Mouse (Mus musculus) limb, embryonic 14.5 days (tissue): Measurements from ENCODE around the gene Filip1l. TPM values are rescaled to one million over a fixed set of nuclear protein-coding genes. Genes with fewer than 3 reads are reported as not detected.
A peak's percentile ranks its signal among the peaks of the same experiment; 100 is the strongest.

Experiments used
- ATAC-seq: fragments of 200-750 bp; cut with Nextera tagmentation; 2 replicates; pipeline ENCODE4 v1.8.0; 2017; ENCODE audit warnings: low read depth, moderate number of reproducible peaks, moderate TSS enrichment; ENCODE audit not compliant: low FRiP score
- DNase-seq: peaks from one replicate; pipeline ENCODE4 v3.0.0-alpha.2; 2015; ENCODE audit warnings: low spot score
- H3K27ac ChIP-seq: fragments of 300-500 bp; sonication (generic); replicated peaks from 2 replicates; pipeline ENCODE4 v1.5.1; 2014; ENCODE audit warnings: low read depth, mild to moderate bottlenecking, low read length, moderate library complexity, mixed read lengths
- H3K27me3 ChIP-seq: fragments of 300-500 bp; sonication (generic); 2 replicates; pipeline ENCODE4 v1.6.1; 2014; ENCODE audit warnings: low read length, mixed read lengths; ENCODE audit not compliant: control insufficient read depth, insufficient read depth
- H3K36me3 ChIP-seq: fragments of 300-500 bp; sonication (generic); 2 replicates; pipeline ENCODE4 v1.6.1; 2014; ENCODE audit warnings: mild to moderate bottlenecking, low read length, moderate library complexity, mixed read lengths; ENCODE audit not compliant: control insufficient read depth, insufficient read depth
- H3K4me1 ChIP-seq: fragments of 300-500 bp; sonication (generic); 2 replicates; pipeline ENCODE4 v1.6.1; 2014; ENCODE audit warnings: antibody characterized with exemption, low read length, mixed read lengths; ENCODE audit not compliant: control insufficient read depth, insufficient read depth
- H3K4me2 ChIP-seq: fragments of 300-500 bp; sonication (generic); replicated peaks from 2 replicates; pipeline ENCODE4 v1.6.1; 2014; ENCODE audit warnings: low read depth, mild to moderate bottlenecking, low read length, moderate library complexity; ENCODE audit not compliant: severe bottlenecking
- H3K4me3 ChIP-seq: fragments of 300-500 bp; sonication (generic); replicated peaks from 2 replicates; pipeline ENCODE4 v1.5.1; 2014; ENCODE audit warnings: low read length
- H3K9ac ChIP-seq: fragments of 300-500 bp; sonication (generic); 2 replicates; pipeline ENCODE4 v1.6.1; 2014; ENCODE audit warnings: mild to moderate bottlenecking, low read depth, low read length, moderate library complexity; ENCODE audit not compliant: severe bottlenecking
- H3K9me3 ChIP-seq: fragments of 300-500 bp; sonication (generic); 2 replicates; pipeline ENCODE4 v1.6.1; 2016; ENCODE audit warnings: low read length; ENCODE audit not compliant: control insufficient read depth
- POLR2A ChIP-seq: fragments of 200-500 bp; IDR thresholded peaks from 2 replicates; pipeline ENCODE4 v1.8.0; 2012; ENCODE audit warnings: inconsistent platforms, mild to moderate bottlenecking, moderate library complexity, borderline replicate concordance; ENCODE audit not compliant: insufficient read depth, insufficient read length; ENCODE audit errors: extremely low read depth
- WGBS: fragments of 180-500 bp; shearing (Covaris S2); extraction: QIAGEN DNeasy Blood & Tissue Kit; methylation state at CpG from one replicate; pipeline ENCODE4 v1.1.7; 2014; 5-methylcytosine and 5-hydroxymethylcytosine counted together
- polyA plus RNA-seq, 2 experiments: library from polyadenylated mRNA; depleted of rRNA in 1 of 2; stranded (reverse) in 1 of 2; unstranded in 1 of 2; fragments of >200 nt; fragmentation: Nextera tagmentation in 1 of 2; extraction: Ambion mirVana in 1 of 2; gene quantifications; 2 replicates each; pipeline versions ENCODE4 v1.2.1 to v1.2.3; 2012 to 2014

Gene Filip1l
- polyA plus RNA-seq, 2 experiments = 30.3 to 43.9 TPM

GRCm38 (mm10) chr16:57339765-57340612 is 12.9 kb upstream of the Filip1l start:
- H3K27me3 ChIP-seq = no peaks in the 10 kb centered on the region
- 69% methylated on average over 8 of the region's 8 CpGs for WGBS
- no peak overlapping the region for H3K4me3 ChIP-seq
- peak overlapping the region; percentile 72; the same call in 1 of the 2 replicates for H3K27ac ChIP-seq
- no peak for ATAC-seq
- H3K36me3 ChIP-seq = no peaks in the 10 kb centered on the region
- no peak overlapping the region for H3K9ac ChIP-seq
- H3K4me1 ChIP-seq = peaks cover 48% of the 10 kb centered on the region
- no peaks in the 10 kb centered on the region for H3K9me3 ChIP-seq
- DNase-seq = no peak
- H3K4me2 ChIP-seq = 0 out of 2 replicates have a peak overlapping the region, but pooled peaks have one; percentile 17
- TF ChIP-seq POLR2A = no peak

GRCm38 (mm10) chr16:57340613-57340898 is 12.3 kb upstream of the Filip1l start:
- TF ChIP-seq POLR2A = no peak
- ATAC-seq = no peak

GRCm38 (mm10) chr16:57346258-57346657 is 6.6 kb upstream of the Filip1l start:
- no peak overlapping the region for H3K4me2 ChIP-seq
- no peaks in the 10 kb centered on the region for H3K36me3 ChIP-seq
- no peak for TF ChIP-seq POLR2A
- no peak overlapping the region for H3K27ac ChIP-seq
- 89% methylated on average over 3 of the region's 3 CpGs for WGBS
- H3K9ac ChIP-seq = no peak overlapping the region
- ATAC-seq (no peak), DNase-seq (no peak)
- no peaks in the 10 kb centered on the region for H3K27me3 ChIP-seq
- no peaks in the 10 kb centered on the region for H3K4me1 ChIP-seq
- H3K4me3 ChIP-seq = no peak overlapping the region
- H3K9me3 ChIP-seq = no peaks in the 10 kb centered on the region

More at GRCm38 (mm10) chr16:57340613-57340898, 12.3 kb upstream of the Filip1l start:
- Histone ChIP-seq H3K27me3 (no peaks in the 10 kb centered on the region), H3K4me2 (0 out of 2 replicates have a peak overlapping the region, but pooled peaks have one; percentile 17), H3K4me1 (peaks cover 48% of the 10 kb centered on the region), H3K9ac (no peak overlapping the region), H3K27ac (peak overlapping the region; percentile 72; the same call in 1 of the 2 replicates), H3K36me3 (no peaks in the 10 kb centered on the region), H3K9me3 (no peaks in the 10 kb centered on the region), H3K4me3 (no peak overlapping the region)
- 31% methylated on average over 5 of the region's 5 CpGs for WGBS
- DNase-seq = peak; percentile 79

DNA sequence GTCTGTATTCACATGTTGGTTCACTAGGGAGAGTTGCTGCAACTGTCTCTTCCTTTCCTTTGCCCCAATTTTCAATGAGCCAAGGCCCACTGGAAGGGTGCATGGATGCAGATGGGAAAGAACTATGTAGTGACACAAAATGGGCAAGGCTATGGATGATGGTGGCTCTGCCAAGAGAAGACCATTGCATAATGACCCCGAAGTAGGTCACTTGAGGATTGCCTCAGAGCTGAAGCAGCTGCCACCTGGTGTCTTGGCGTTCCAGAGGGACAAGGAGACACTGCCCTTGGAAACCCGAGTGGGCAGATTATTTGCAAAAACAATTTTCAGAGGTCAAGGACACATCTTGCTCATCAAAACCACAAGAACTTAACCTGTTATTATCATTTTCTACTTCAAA is 3.9 kb upstream of the Filip1l start:
- H3K4me2 ChIP-seq = no peak overlapping the region
- H3K36me3 ChIP-seq = no peaks in the 10 kb centered on the region
- DNase-seq (no peak), ATAC-seq (no peak)
- peaks cover 11% of the 10 kb centered on the region; the same call in 1 of the 2 replicates for H3K4me1 ChIP-seq
- H3K27ac ChIP-seq = no peak overlapping the region
- H3K9ac ChIP-seq = no peak overlapping the region
- no peak overlapping the region for H3K4me3 ChIP-seq
- no peaks in the 10 kb centered on the region for H3K27me3 ChIP-seq
- no peaks in the 10 kb centered on the region for H3K9me3 ChIP-seq
- 81% methylated on average over 3 of the region's 3 CpGs for WGBS
- no peak for TF ChIP-seq POLR2A

DNA sequence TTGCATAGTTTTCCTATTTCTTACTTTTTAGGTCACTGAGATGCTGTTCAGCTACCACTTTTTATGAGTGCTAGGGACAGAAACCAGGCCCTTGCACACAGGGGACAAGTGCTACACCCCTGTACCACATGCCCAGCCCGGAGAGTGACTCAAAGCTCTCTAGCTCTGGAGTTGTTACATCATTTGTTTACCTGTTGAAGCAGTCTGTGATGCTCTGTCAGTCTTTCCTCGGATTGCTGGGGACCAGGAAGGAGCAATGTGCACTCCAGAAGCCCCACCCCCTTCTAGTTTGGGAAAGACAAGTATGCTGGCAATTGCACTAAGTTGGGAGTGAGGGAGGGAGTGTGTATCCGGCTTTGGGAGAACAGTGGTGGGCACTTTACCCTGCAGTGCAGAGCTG is 3.2 kb upstream of the Filip1l start:
- Histone ChIP-seq H3K4me1 (peaks cover 13% of the 10 kb centered on the region; the same call in 1 of the 2 replicates), H3K36me3 (no peaks in the 10 kb centered on the region), H3K27me3 (no peaks in the 10 kb centered on the region), H3K9me3 (no peaks in the 10 kb centered on the region), H3K4me2 (no peak overlapping the region), H3K4me3 (no peak overlapping the region), H3K9ac (no peak overlapping the region), H3K27ac (no peak overlapping the region)
- TF ChIP-seq POLR2A = no peak
- 29% methylated on average over 3 of the region's 3 CpGs for WGBS
- DNase-seq (no peak), ATAC-seq (no peak)
